Mouse (Mus musculus): ENCODE measurements at regions not wholly inside any gene's neighbourhood (a gene's known extent, or its start where the extent isn't known, plus 50 kb on each side); places are given as distances from the start of the nearest gene placed in this dataset.

GRCm38 (mm10) chr14:33691690-33692089 lies 102.7 kb downstream of the Ptpn20 start:
- WGBS: 49% methylated on average over 2 of the region's 2 CpGs
- H3K27me3 ChIP-seq (replicated peaks; ENCODE audit: control insufficient read depth, insufficient read depth, low read length): 0 out of 2 replicates have a peak, but pooled peaks cover 2% of the 10 kb centered on the region
- DNase-seq (ENCODE audit: low spot score): no peak

DNA sequence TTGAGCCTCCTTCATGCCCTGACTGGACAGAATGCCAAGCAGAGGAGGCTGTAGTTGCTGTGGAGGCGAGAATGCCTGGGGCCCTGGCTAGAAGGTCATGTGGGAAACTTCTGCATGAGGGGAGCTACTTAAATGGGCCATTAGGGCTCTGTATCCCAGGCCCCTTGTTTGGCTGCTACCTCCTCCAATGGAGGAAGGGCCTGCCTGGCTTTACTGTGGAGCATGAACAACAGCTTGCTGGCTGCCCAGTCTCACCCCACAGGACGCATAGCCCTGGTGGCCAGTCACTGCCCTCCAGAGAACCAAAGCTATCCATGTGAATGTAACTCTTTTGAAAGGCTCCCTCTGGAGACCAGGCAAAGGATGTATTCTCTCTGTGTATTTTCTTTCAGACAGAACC lies 105.2 kb downstream of the Ptpn20 start:
- no peaks in the 10 kb centered on the region for H3K9me3 ChIP-seq (ENCODE audit: control insufficient read depth, low read length)
- 0 out of 2 replicates have a peak, but pooled peaks cover 2% of the 10 kb centered on the region for H3K27me3 ChIP-seq (replicated peaks; ENCODE audit: control insufficient read depth, insufficient read depth, low read length)
- H3K36me3 ChIP-seq (ENCODE audit: control insufficient read depth, insufficient read depth, low read length): no peaks in the 10 kb centered on the region
- H3K4me1 ChIP-seq (replicated peaks; ENCODE audit: control insufficient read depth, insufficient read depth, low read length): no peaks in the 10 kb centered on the region
- H3K4me2 ChIP-seq: no peak overlapping the region
- H3K27ac ChIP-seq (ENCODE audit: low read depth, low read length): no peak overlapping the region
- DNase-seq (ENCODE audit: low spot score) (no peak), ATAC-seq (replicated peaks; ENCODE audit: low FRiP score) (no peak)
- WGBS: 73% methylated on average over 2 of the region's 2 CpGs
- H3K9ac ChIP-seq (ENCODE audit: low read depth, low read length): no peak overlapping the region
- H3K4me3 ChIP-seq (ENCODE audit: low read depth, low read length): no peak overlapping the region

More at GRCm38 (mm10) chr14:33691690-33692089, 102.7 kb downstream of the Ptpn20 start:
- H3K4me2 ChIP-seq: no peak overlapping the region
- no peaks in the 10 kb centered on the region for H3K9me3 ChIP-seq (ENCODE audit: control insufficient read depth, low read length)
- no peak overlapping the region for H3K9ac ChIP-seq (ENCODE audit: low read depth, low read length)
- no peaks in the 10 kb centered on the region for H3K36me3 ChIP-seq (ENCODE audit: control insufficient read depth, insufficient read depth, low read length)
- no peak for ATAC-seq (replicated peaks; ENCODE audit: low FRiP score)
- H3K4me1 ChIP-seq (replicated peaks; ENCODE audit: control insufficient read depth, insufficient read depth, low read length): no peaks in the 10 kb centered on the region
- no peak overlapping the region for H3K4me3 ChIP-seq (ENCODE audit: low read depth, low read length)
- H3K27ac ChIP-seq (ENCODE audit: low read depth, low read length): no peak overlapping the region

GRCm38 (mm10) chr14:33695362-33695982 lies 106.5 kb downstream of the Ptpn20 start:
- no peak overlapping the region for H3K27ac ChIP-seq (ENCODE audit: low read depth, low read length)
- no peaks in the 10 kb centered on the region for H3K27me3 ChIP-seq (replicated peaks; ENCODE audit: control insufficient read depth, insufficient read depth, low read length)
- no peaks in the 10 kb centered on the region for H3K4me1 ChIP-seq (replicated peaks; ENCODE audit: control insufficient read depth, insufficient read depth, low read length)
- no peak overlapping the region for H3K4me3 ChIP-seq (ENCODE audit: low read depth, low read length)
- no peak for ATAC-seq (replicated peaks; ENCODE audit: low FRiP score)
- no peaks in the 10 kb centered on the region for H3K9me3 ChIP-seq (ENCODE audit: control insufficient read depth, low read length)
- peak; percentile 63 for DNase-seq (ENCODE audit: low spot score)
- H3K36me3 ChIP-seq (ENCODE audit: control insufficient read depth, insufficient read depth, low read length): no peaks in the 10 kb centered on the region
- H3K4me2 ChIP-seq: no peak overlapping the region
- 19% methylated on average over 8 of the region's 8 CpGs for WGBS
- H3K9ac ChIP-seq (ENCODE audit: low read depth, low read length): no peak overlapping the region

- 65% methylated on average over 3 of the region's 3 CpGs for WGBS
- Histone ChIP-seq H3K36me3 (ENCODE audit: control insufficient read depth, insufficient read depth, low read length) (no peaks in the 10 kb centered on the region), H3K9ac (ENCODE audit: low read depth, low read length) (no peak overlapping the region), H3K27ac (ENCODE audit: low read depth, low read length) (no peak overlapping the region), H3K27me3 (replicated peaks; ENCODE audit: control insufficient read depth, insufficient read depth, low read length) (no peaks in the 10 kb centered on the region), H3K4me2 (no peak overlapping the region), H3K4me3 (ENCODE audit: low read depth, low read length) (no peak overlapping the region), H3K9me3 (ENCODE audit: control insufficient read depth, low read length) (no peaks in the 10 kb centered on the region), H3K4me1 (replicated peaks; ENCODE audit: control insufficient read depth, insufficient read depth, low read length) (no peaks in the 10 kb centered on the region)
- DNase-seq (ENCODE audit: low spot score) (no peak), ATAC-seq (replicated peaks; ENCODE audit: low FRiP score) (no peak)
Observed at GRCm38 (mm10) chr14:33696817-33697216, 107.8 kb downstream of the Ptpn20 start.

DNA sequence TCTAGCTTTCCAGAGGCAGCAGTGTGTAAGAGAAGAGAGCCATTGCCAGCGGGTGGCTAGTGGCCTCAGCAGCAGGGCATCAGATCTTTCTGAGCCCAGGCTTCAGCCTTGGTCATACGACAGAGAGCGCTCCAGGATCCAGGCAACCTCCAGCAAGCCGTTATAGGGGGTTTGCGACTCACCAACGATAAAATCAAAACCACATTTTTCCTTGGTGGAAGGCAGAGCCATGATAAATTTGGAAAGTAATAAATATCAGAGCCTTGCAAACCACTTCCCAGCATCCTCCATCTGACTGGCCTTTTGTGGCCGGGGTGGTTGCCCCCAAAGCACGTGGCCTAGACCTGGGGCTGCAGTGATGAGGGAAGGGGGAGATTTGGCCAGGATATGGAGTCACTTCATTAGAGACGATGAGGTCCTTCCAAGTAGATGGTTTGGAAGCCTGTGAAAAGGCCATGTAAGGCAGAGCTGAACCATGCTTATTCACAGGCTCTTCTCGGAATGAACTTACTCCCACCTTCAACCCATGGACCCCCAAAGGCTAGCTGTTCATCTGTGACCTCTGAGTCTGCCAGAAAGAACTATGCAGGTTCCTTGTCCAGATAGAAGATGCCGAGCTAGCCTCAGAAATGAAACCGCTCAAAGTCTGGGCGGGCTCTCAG lies 110.9 kb downstream of the Ptpn20 start:
- H3K27me3 ChIP-seq (replicated peaks; ENCODE audit: control insufficient read depth, insufficient read depth, low read length): no peaks in the 10 kb centered on the region
- no peak overlapping the region for H3K4me2 ChIP-seq
- no peak overlapping the region for H3K4me3 ChIP-seq (ENCODE audit: low read depth, low read length)
- DNase-seq (ENCODE audit: low spot score) (no peak), ATAC-seq (replicated peaks; ENCODE audit: low FRiP score) (no peak)
- WGBS: 70% methylated on average over 13 of the region's 13 CpGs
- H3K36me3 ChIP-seq (ENCODE audit: control insufficient read depth, insufficient read depth, low read length): no peaks in the 10 kb centered on the region
- H3K9me3 ChIP-seq (ENCODE audit: control insufficient read depth, low read length): no peaks in the 10 kb centered on the region
- H3K27ac ChIP-seq (ENCODE audit: low read depth, low read length): no peak overlapping the region
- no peak overlapping the region for H3K9ac ChIP-seq (ENCODE audit: low read depth, low read length)
- no peaks in the 10 kb centered on the region for H3K4me1 ChIP-seq (replicated peaks; ENCODE audit: control insufficient read depth, insufficient read depth, low read length)

DNA sequence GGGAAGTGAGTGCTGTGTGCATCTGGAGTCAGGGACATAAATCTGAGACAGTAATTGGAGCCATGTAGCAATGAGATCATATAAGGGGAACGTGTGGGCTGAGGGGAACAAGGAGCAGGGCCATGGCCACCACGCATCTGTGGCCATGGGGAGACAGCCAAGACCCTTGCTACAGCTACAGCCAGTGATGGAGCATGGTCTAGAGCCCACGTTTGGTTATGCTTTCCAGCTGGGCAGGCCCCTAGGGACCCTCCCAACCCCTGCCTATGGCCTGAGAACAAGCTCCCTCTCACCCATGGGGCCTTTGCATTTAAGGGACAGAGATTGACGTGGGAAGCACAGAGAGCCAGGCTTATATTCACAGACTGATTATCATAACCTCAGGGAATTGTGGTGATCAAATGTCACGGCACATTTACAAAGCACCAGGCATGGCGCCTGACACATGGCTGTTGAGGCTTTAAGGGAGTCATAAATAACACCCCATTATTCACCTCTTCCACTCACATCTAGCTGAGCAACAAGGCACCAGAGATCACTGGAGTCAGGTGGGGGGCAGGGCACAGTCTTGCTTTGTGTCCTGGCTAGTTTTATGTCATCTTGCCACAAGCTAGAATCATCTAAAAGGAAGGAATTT lies 118.8 kb downstream of the Ptpn20 start:
- 65% methylated on average over 6 of the region's 6 CpGs for WGBS

DNA sequence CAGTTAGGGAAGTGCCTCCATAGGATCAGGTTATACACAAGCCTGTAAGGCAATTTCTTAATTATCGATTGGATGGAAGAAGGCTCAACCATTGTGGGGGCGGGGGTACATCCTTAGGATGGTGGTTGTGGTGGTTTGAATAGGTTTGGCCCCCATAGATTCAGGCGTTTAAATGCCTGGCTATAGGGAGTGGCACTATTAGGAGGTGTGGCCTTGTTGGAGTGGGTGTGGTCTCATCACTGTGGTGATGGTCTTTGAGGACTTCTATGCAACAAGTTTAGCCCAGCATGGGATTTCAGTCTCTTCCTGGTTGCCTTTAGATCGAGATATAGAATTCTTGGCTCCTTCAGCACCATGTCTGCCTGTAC lies 119.3 kb downstream of the Ptpn20 start:
- Histone ChIP-seq H3K9me3 (ENCODE audit: control insufficient read depth, low read length) (no peaks in the 10 kb centered on the region), H3K9ac (ENCODE audit: low read depth, low read length) (no peak overlapping the region), H3K4me2 (no peak overlapping the region), H3K36me3 (ENCODE audit: control insufficient read depth, insufficient read depth, low read length) (no peaks in the 10 kb centered on the region), H3K4me3 (ENCODE audit: low read depth, low read length) (no peak overlapping the region), H3K27ac (ENCODE audit: low read depth, low read length) (no peak overlapping the region), H3K27me3 (replicated peaks; ENCODE audit: control insufficient read depth, insufficient read depth, low read length) (no peaks in the 10 kb centered on the region), H3K4me1 (replicated peaks; ENCODE audit: control insufficient read depth, insufficient read depth, low read length) (no peaks in the 10 kb centered on the region)
- ATAC-seq (replicated peaks; ENCODE audit: low FRiP score) (no peak), DNase-seq (ENCODE audit: low spot score) (no peak)
- 75% methylated on average over 4 of the region's 4 CpGs for WGBS

More for the DNA sequence above, 118.8 kb downstream of the Ptpn20 start:
- DNase-seq (ENCODE audit: low spot score) (no peak), ATAC-seq (replicated peaks; ENCODE audit: low FRiP score) (no peak)
- no peaks in the 10 kb centered on the region for H3K36me3 ChIP-seq (ENCODE audit: control insufficient read depth, insufficient read depth, low read length)
- no peak overlapping the region for H3K27ac ChIP-seq (ENCODE audit: low read depth, low read length)
- H3K9me3 ChIP-seq (ENCODE audit: control insufficient read depth, low read length): no peaks in the 10 kb centered on the region
- no peak overlapping the region for H3K4me3 ChIP-seq (ENCODE audit: low read depth, low read length)
- no peaks in the 10 kb centered on the region for H3K4me1 ChIP-seq (replicated peaks; ENCODE audit: control insufficient read depth, insufficient read depth, low read length)
- no peaks in the 10 kb centered on the region for H3K27me3 ChIP-seq (replicated peaks; ENCODE audit: control insufficient read depth, insufficient read depth, low read length)
- no peak overlapping the region for H3K4me2 ChIP-seq
- no peak overlapping the region for H3K9ac ChIP-seq (ENCODE audit: low read depth, low read length)

GRCm38 (mm10) chr14:33712458-33712857 lies 123.5 kb downstream of the Ptpn20 start:
- WGBS: 81% methylated on average over 1 of the region's 1 CpGs
- DNase-seq (ENCODE audit: low spot score) (no peak), ATAC-seq (replicated peaks; ENCODE audit: low FRiP score) (no peak)
- H3K36me3 ChIP-seq (ENCODE audit: control insufficient read depth, insufficient read depth, low read length): no peaks in the 10 kb centered on the region
- H3K9me3 ChIP-seq (ENCODE audit: control insufficient read depth, low read length): no peaks in the 10 kb centered on the region
- no peaks in the 10 kb centered on the region for H3K27me3 ChIP-seq (replicated peaks; ENCODE audit: control insufficient read depth, insufficient read depth, low read length)
- no peak overlapping the region for H3K27ac ChIP-seq (ENCODE audit: low read depth, low read length)
- no peak overlapping the region for H3K4me3 ChIP-seq (ENCODE audit: low read depth, low read length)
- H3K4me1 ChIP-seq (replicated peaks; ENCODE audit: control insufficient read depth, insufficient read depth, low read length): no peaks in the 10 kb centered on the region
- no peak overlapping the region for H3K4me2 ChIP-seq
- no peak overlapping the region for H3K9ac ChIP-seq (ENCODE audit: low read depth, low read length)

- DNase-seq (ENCODE audit: low spot score) (no peak), ATAC-seq (replicated peaks; ENCODE audit: low FRiP score) (no peak)
- no peak overlapping the region for H3K4me2 ChIP-seq
- no peak overlapping the region for H3K9ac ChIP-seq (ENCODE audit: low read depth, low read length)
- no peaks in the 10 kb centered on the region for H3K9me3 ChIP-seq (ENCODE audit: control insufficient read depth, low read length)
- H3K4me3 ChIP-seq (ENCODE audit: low read depth, low read length): no peak overlapping the region
- H3K27ac ChIP-seq (ENCODE audit: low read depth, low read length): no peak overlapping the region
- WGBS: 82% methylated on average over 6 of the region's 6 CpGs
- H3K4me1 ChIP-seq (replicated peaks; ENCODE audit: control insufficient read depth, insufficient read depth, low read length): no peaks in the 10 kb centered on the region
- H3K27me3 ChIP-seq (replicated peaks; ENCODE audit: control insufficient read depth, insufficient read depth, low read length): no peaks in the 10 kb centered on the region
- no peaks in the 10 kb centered on the region for H3K36me3 ChIP-seq (ENCODE audit: control insufficient read depth, insufficient read depth, low read length)
Observed at GRCm38 (mm10) chr14:33719651-33720050, 130.6 kb downstream of the Ptpn20 start.

Measured in liver, embryonic 11.5 days (tissue).